Mouse (Mus musculus) limb, embryonic 10.5 days (tissue): Measurements from ENCODE around the gene Atp11a. TPM values are rescaled to one million over a fixed set of nuclear protein-coding genes. Genes with fewer than 3 reads are reported as not detected.

ENCODE experiments used
- DNase-seq: peaks from one replicate; pipeline ENCODE4 v3.0.0-alpha.2; 2017; ENCODE audit warnings: low spot score
- H3K27ac ChIP-seq: fragments of 300-500 bp; sonication (generic); 2 replicates; pipeline ENCODE4 v1.5.1; 2016; ENCODE audit warnings: mild to moderate bottlenecking
- H3K27me3 ChIP-seq: fragments of 300-500 bp; sonication (generic); 2 replicates; pipeline ENCODE4 v1.6.1; 2016; ENCODE audit warnings: low read depth, mild to moderate bottlenecking; ENCODE audit not compliant: poor library complexity, severe bottlenecking
- H3K36me3 ChIP-seq: fragments of 300-500 bp; sonication (generic); 2 replicates; pipeline ENCODE4 v1.6.1; 2016; ENCODE audit warnings: mild to moderate bottlenecking, moderate library complexity
- H3K4me1 ChIP-seq: fragments of 300-500 bp; sonication (generic); 2 replicates; pipeline ENCODE4 v1.6.1; 2016
- H3K4me3 ChIP-seq: fragments of 300-500 bp; sonication (generic); 2 replicates; pipeline ENCODE4 v1.5.1; 2016; ENCODE audit warnings: mild to moderate bottlenecking, moderate library complexity
- H3K9me3 ChIP-seq: fragments of 300-500 bp; sonication (generic); replicated peaks from 2 replicates; pipeline ENCODE4 v1.6.1; 2016; ENCODE audit warnings: mild to moderate bottlenecking
- WGBS: fragments of 180-500 bp; shearing (Covaris S2); methylation state at CpG from one replicate; pipeline ENCODE4 v1.1.7; 2016; 5-methylcytosine and 5-hydroxymethylcytosine counted together
- polyA plus RNA-seq: library from polyadenylated mRNA; unstranded; fragments of >200 nt; fragmentation: Nextera tagmentation; extraction: Ambion mirVana; gene quantifications from 2 replicates; pipeline ENCODE4 v1.2.1, GENCODE M21; 2016

The Atp11a gene
- polyA plus RNA-seq, 1 experiment from 2014 or later = 10.8 TPM

DNA sequence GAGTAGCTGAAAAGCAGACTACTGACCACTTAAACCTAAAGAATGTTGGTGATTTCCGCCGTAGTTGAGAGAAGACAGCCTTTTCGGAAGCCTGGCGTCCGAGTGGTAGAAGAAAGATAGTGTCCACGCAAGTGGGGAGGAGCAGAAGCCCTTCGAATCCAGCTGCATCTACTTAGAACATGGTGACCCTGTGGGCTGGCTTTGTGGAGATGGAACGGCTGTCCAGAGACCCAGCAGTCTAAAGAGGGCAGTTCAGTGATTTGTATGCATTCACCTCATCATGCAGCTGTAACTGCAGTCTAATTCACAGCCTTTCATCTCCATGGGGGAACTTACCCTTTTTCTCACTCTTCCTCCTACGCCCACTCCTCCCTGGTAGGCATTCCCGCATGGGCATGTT is 44.8 kb downstream of the Atp11a start:
- no peak overlapping the region for H3K4me3 ChIP-seq
- no peak for DNase-seq
- no peaks in the 10 kb centered on the region for H3K36me3 ChIP-seq
- no peaks in the 10 kb centered on the region for H3K27me3 ChIP-seq
- peaks cover 22% of the 10 kb centered on the region for H3K4me1 ChIP-seq
- H3K9me3 ChIP-seq = no peaks in the 10 kb centered on the region
- 64% methylated on average over 10 of the region's 10 CpGs for whole genome bisulfite sequencing
- H3K27ac ChIP-seq = no peak overlapping the region

- H3K4me1 ChIP-seq = peaks cover 22% of the 10 kb centered on the region
Observed at GRCm38 (mm10) chr8:12803121-12803520, 46.3 kb downstream of the Atp11a start.

GRCm38 (mm10) chr8:12804909-12805308 is 48.1 kb downstream of the Atp11a start:
- Histone ChIP-seq H3K36me3 (no peaks in the 10 kb centered on the region), H3K4me1 (peaks cover 22% of the 10 kb centered on the region), H3K27ac (no peak overlapping the region), H3K9me3 (no peaks in the 10 kb centered on the region), H3K27me3 (no peaks in the 10 kb centered on the region), H3K4me3 (no peak overlapping the region)
- DNase-seq = no peak
- WGBS = 86% methylated on average over 5 of the region's 5 CpGs

More at GRCm38 (mm10) chr8:12803121-12803520, 46.3 kb downstream of the Atp11a start:
- Histone ChIP-seq H3K27ac (no peak overlapping the region), H3K36me3 (no peaks in the 10 kb centered on the region), H3K4me3 (no peak overlapping the region), H3K9me3 (no peaks in the 10 kb centered on the region), H3K27me3 (no peaks in the 10 kb centered on the region)
- DNase-seq = no peak
- 87% methylated on average over 10 of the region's 10 CpGs for WGBS

DNA sequence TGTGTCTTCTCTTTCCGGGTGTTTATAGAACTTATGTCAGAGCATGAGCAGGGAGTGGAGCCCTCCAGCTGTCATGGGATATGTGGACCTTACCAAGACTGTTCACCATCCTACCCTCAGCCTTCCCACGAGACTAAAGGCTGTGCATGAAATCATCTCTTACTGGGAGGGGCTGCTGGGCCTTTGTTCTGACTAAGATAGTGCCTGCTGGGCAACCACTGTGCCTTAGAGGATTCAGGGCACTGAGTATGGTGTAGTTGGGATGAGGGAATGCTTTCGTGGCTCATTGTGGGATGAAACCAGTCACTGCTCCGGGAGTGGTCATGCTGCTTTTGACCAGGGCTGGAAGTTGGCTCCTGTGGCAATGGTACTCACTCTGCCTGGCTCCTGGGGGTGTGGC is 48.8 kb downstream of the Atp11a start:
- Histone ChIP-seq H3K27ac (no peak overlapping the region), H3K36me3 (no peaks in the 10 kb centered on the region), H3K4me3 (no peak overlapping the region), H3K27me3 (no peaks in the 10 kb centered on the region), H3K4me1 (peaks cover 17% of the 10 kb centered on the region), H3K9me3 (no peaks in the 10 kb centered on the region)
- 80% methylated on average over 4 of the region's 4 CpGs for WGBS
- DNase-seq = no peak

GRCm38 (mm10) chr8:12808018-12808417 is 51.2 kb downstream of the Atp11a start:
- H3K4me3 ChIP-seq = no peak overlapping the region
- WGBS = 89% methylated on average over 2 of the region's 2 CpGs

DNA sequence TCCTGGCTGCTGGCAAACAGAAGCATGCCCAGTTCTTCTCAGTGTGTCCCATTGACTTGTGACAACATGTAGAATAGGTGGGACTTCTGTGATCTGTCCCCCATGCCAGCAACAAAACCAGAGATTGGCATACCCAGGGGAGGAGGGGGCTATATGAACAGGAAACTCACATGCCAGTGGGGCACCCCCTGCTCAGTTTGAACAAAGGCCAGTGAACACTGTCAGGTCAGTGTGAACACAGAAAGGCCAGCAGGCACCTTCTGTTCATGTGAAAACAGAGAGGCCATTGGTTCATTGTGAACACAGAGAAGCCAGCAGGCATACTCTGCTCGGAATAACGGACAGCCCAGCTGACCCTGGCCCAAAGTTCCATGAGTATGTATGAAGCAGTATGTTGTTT is 52.7 kb downstream of the Atp11a start:
- Histone ChIP-seq H3K4me1 (no peaks in the 10 kb centered on the region), H3K4me3 (no peak overlapping the region), H3K36me3 (peaks cover 6% of the 10 kb centered on the region; the same call in 1 of the 2 replicates), H3K27ac (no peak overlapping the region), H3K27me3 (no peaks in the 10 kb centered on the region), H3K9me3 (no peaks in the 10 kb centered on the region)
- WGBS = 92% methylated on average over 2 of the region's 2 CpGs
- no peak for DNase-seq

More at GRCm38 (mm10) chr8:12808018-12808417, 51.2 kb downstream of the Atp11a start:
- no peak for DNase-seq
- no peaks in the 10 kb centered on the region for H3K9me3 ChIP-seq
- no peak overlapping the region for H3K27ac ChIP-seq
- no peaks in the 10 kb centered on the region for H3K27me3 ChIP-seq
- no peaks in the 10 kb centered on the region for H3K4me1 ChIP-seq
- H3K36me3 ChIP-seq = peaks cover 6% of the 10 kb centered on the region; the same call in 1 of the 2 replicates

DNA sequence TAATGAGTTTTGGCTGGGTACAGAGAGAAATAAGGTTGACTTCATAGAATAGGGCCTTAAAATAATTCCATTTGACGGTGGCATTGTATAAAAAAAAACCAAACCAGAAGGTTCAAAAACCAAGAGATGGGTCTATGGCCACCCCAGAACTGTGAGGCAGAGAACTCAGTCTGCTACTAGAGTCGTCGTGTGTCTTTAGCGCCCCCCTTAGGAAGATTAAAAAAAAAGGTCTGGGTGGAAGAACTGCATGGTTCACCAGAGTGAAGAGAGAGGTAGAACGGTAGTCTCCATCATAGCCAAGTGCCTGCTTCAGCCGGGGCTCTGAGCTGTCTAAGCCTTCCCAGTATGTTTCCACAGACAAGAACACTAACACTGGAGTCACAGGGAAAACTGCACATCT is 54.4 kb downstream of the Atp11a start:
- 53% methylated on average over 6 of the region's 6 CpGs for WGBS
- Histone ChIP-seq H3K4me1 (no peaks in the 10 kb centered on the region), H3K9me3 (no peaks in the 10 kb centered on the region), H3K36me3 (peaks cover 6% of the 10 kb centered on the region; the same call in 1 of the 2 replicates), H3K4me3 (no peak overlapping the region), H3K27ac (no peak overlapping the region), H3K27me3 (no peaks in the 10 kb centered on the region)
- no peak for DNase-seq

DNA sequence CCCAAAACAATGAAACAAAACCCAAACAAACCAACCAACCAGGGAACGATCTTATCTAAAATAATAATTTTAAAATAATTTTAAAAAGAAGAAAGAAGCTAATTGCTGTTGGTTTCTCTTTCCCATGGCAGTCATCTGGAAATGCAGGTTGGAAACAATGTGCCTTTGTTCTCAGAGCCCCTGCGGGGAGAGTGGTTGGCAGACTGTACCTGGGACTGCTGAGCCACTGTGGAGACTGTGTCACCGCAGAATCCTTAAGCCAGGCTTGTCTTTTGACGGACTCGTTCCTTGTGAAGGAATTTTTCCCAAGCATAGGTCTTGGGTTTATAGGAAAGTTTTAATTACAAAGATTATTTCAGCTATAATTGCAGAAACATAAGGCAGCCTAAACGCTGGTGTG is 59.6 kb downstream of the Atp11a start:
- H3K4me3 ChIP-seq = no peak overlapping the region
- H3K36me3 ChIP-seq = peaks cover 14% of the 10 kb centered on the region; the same call in 1 of the 2 replicates
- no peaks in the 10 kb centered on the region for H3K9me3 ChIP-seq
- DNase-seq = no peak
- H3K4me1 ChIP-seq = no peaks in the 10 kb centered on the region
- H3K27ac ChIP-seq = no peak overlapping the region
- H3K27me3 ChIP-seq = no peaks in the 10 kb centered on the region
- WGBS = 91% methylated on average over 6 of the region's 6 CpGs

GRCm38 (mm10) chr8:12822892-12823291 is 66.1 kb downstream of the Atp11a start:
- Histone ChIP-seq H3K36me3 (peaks cover 37% of the 10 kb centered on the region), H3K9me3 (no peaks in the 10 kb centered on the region), H3K4me3 (no peak overlapping the region), H3K4me1 (0 out of 2 replicates have a peak, but pooled peaks cover 9% of the 10 kb centered on the region), H3K27me3 (no peaks in the 10 kb centered on the region), H3K27ac (no peak overlapping the region)
- no peak for DNase-seq
- 78% methylated on average over 7 of the region's 7 CpGs for WGBS

DNA sequence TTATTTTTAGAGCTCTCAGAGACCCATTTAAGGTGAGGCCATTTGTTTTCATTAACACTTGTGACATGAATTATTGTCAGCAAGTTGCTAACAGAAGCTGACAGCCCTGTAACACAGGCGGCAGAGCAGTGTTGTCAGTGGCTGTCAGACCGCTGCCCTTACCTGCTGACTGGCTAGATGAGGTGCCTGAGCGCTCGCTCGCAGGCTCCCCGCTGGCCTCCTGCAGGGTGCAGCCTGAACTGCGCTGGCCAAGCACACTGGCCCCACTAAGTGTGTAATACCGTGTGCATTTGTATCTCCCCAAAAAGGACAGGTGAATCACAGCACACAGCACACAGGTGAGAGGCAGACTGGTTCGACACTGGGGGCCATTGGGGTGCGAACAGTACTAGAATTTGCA is 67.7 kb downstream of the Atp11a start:
- Histone ChIP-seq H3K27me3 (no peaks in the 10 kb centered on the region), H3K27ac (no peak overlapping the region), H3K4me3 (no peak overlapping the region), H3K36me3 (peaks cover 42% of the 10 kb centered on the region), H3K4me1 (0 out of 2 replicates have a peak, but pooled peaks cover 9% of the 10 kb centered on the region), H3K9me3 (no peaks in the 10 kb centered on the region)
- no peak for DNase-seq
- WGBS = 51% methylated on average over 10 of the region's 10 CpGs

- Histone ChIP-seq H3K4me1 (0 out of 2 replicates have a peak, but pooled peaks cover 9% of the 10 kb centered on the region), H3K27me3 (no peaks in the 10 kb centered on the region), H3K36me3 (peaks cover 38% of the 10 kb centered on the region), H3K27ac (no peak overlapping the region), H3K9me3 (no peaks in the 10 kb centered on the region), H3K4me3 (no peak overlapping the region)
- 72% methylated on average over 6 of the region's 6 CpGs for WGBS
- no peak for DNase-seq
Observed at GRCm38 (mm10) chr8:12825236-12825635, 68.4 kb downstream of the Atp11a start.

DNA sequence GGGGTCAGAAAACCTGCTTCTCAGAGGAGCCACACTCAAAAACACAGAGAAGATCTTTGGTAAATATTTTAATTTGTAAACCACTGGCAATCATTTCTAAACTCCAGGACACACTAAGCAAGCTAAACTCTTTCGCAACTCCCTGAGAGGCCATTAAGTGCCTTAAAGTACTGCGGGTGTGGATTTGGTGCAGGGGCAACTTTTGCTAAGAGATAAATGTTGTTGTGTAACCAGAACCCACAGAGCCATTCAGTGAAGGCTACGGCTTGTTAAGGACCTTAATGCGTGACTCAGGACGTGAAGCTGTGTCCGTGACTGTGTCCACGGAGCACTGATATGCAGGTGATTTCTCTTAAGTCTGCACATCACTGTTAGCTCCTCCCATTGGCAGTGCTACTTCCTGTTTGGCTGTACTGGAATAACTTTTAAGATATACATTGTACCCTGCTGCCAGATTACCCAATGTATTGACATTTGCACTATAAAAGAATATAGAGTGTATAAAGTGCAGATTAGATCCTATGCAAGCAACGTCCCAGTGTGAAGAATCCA is 68.9 kb downstream of the Atp11a start:
- DNase-seq = no peak
- Histone ChIP-seq H3K9me3 (no peaks in the 10 kb centered on the region), H3K27ac (no peak overlapping the region), H3K27me3 (no peaks in the 10 kb centered on the region), H3K4me1 (0 out of 2 replicates have a peak, but pooled peaks cover 9% of the 10 kb centered on the region), H3K4me3 (no peak overlapping the region), H3K36me3 (peaks cover 38% of the 10 kb centered on the region)
- 90% methylated on average over 8 of the region's 8 CpGs for WGBS

GRCm38 (mm10) chr8:12827124-12827523 is 70.3 kb downstream of the Atp11a start:
- Histone ChIP-seq H3K4me3 (no peak overlapping the region), H3K27me3 (no peaks in the 10 kb centered on the region), H3K27ac (no peak overlapping the region), H3K4me1 (0 out of 2 replicates have a peak, but pooled peaks cover 9% of the 10 kb centered on the region), H3K9me3 (no peaks in the 10 kb centered on the region), H3K36me3 (peaks cover 43% of the 10 kb centered on the region)
- 90% methylated on average over 9 of the region's 9 CpGs for whole genome bisulfite sequencing
- no peak for DNase-seq

- no peaks in the 10 kb centered on the region for H3K9me3 ChIP-seq
- H3K4me1 ChIP-seq = 0 out of 2 replicates have a peak, but pooled peaks cover 5% of the 10 kb centered on the region
- no peaks in the 10 kb centered on the region for H3K27me3 ChIP-seq
- no peak overlapping the region for H3K27ac ChIP-seq
- WGBS = 89% methylated on average over 6 of the region's 6 CpGs
- no peak overlapping the region for H3K4me3 ChIP-seq
- H3K36me3 ChIP-seq = peaks cover 35% of the 10 kb centered on the region
- DNase-seq = no peak
Observed at GRCm38 (mm10) chr8:12828298-12828697, 71.5 kb downstream of the Atp11a start.
